Mouse (Mus musculus) hindbrain, postnatal 0 days (tissue): ENCODE measurements at regions not wholly inside any gene's neighbourhood (a gene's known extent, or its start where the extent isn't known, plus 50 kb on each side); places are given as distances from the start of the nearest gene placed in this dataset.

Source experiments
- ATAC-seq: fragments of 200-750 bp; cut with Nextera tagmentation; 2 replicates; pipeline ENCODE4 v1.8.0; 2017; ENCODE audit warnings: mild to moderate bottlenecking, moderate TSS enrichment, moderate library complexity
- DNase-seq: peaks from one replicate; pipeline ENCODE4 v3.0.0-alpha.2; 2015; ENCODE audit warnings: low spot score
- H3K27ac ChIP-seq: fragments of 300-500 bp; sonication (generic); 2 replicates; pipeline ENCODE4 v1.5.1; 2014; ENCODE audit warnings: mild to moderate bottlenecking
- H3K27me3 ChIP-seq: fragments of 300-500 bp; sonication (generic); 2 replicates; pipeline ENCODE4 v1.6.1; 2014; ENCODE audit warnings: low read length, mixed read lengths; ENCODE audit not compliant: insufficient read depth
- H3K36me3 ChIP-seq: fragments of 300-500 bp; sonication (generic); 2 replicates; pipeline ENCODE4 v1.6.1; 2014; ENCODE audit warnings: low read length, mixed read lengths; ENCODE audit not compliant: insufficient read depth
- H3K4me1 ChIP-seq: fragments of 300-500 bp; sonication (generic); 2 replicates; pipeline ENCODE4 v1.6.1; 2014; ENCODE audit warnings: antibody characterized with exemption, low read length, mixed read lengths; ENCODE audit not compliant: insufficient read depth
- H3K4me2 ChIP-seq: fragments of 300-500 bp; sonication (generic); 2 replicates; pipeline ENCODE4 v1.6.1; 2014; ENCODE audit warnings: low read depth, mild to moderate bottlenecking, low read length, moderate library complexity, mixed read lengths
- H3K4me3 ChIP-seq: fragments of 300-500 bp; sonication (generic); 2 replicates; pipeline ENCODE4 v1.5.1; 2014; ENCODE audit warnings: low read length
- H3K9ac ChIP-seq: fragments of 300-500 bp; sonication (generic); replicated peaks from 2 replicates; pipeline ENCODE4 v1.6.1; 2014; ENCODE audit warnings: mild to moderate bottlenecking, low read length, moderate library complexity, mixed read lengths
- H3K9me3 ChIP-seq: fragments of 300-500 bp; sonication (generic); 2 replicates; pipeline ENCODE4 v1.6.1; 2016; ENCODE audit warnings: low read length, mixed read lengths
- CTCF ChIP-seq: IDR thresholded peaks from 2 replicates; pipeline ENCODE4 v1.5.1; 2016; ENCODE audit warnings: antibody characterized with exemption, control low read depth, low read depth
- WGBS: fragments of 180-500 bp; shearing (Covaris S2); extraction: QIAGEN DNeasy Blood & Tissue Kit; methylation state at CpG from one replicate; pipeline ENCODE4 v1.1.7; 2014; 5-methylcytosine and 5-hydroxymethylcytosine counted together

DNA sequence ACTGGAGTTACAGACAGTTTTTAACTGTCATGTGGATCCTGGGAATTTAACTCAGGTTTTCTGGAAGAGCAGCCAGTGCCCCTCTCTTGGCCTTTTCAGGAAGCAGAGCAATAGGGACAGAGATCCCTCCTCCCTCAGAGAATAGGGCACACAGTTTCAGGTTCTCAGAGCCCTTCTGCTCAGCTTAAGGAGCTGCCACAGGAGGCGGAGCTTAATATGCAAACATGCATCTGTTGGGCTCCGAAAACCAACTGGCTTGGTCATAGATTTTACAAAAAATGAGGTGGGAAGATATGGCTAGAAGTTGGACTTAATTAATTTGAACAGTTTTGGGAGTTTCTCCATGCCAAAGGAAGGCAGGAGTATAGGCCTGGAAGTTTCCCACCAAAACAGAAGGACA lies 61.9 kb upstream of the Znrf2 start:
- ATAC-seq (no peak), DNase-seq (no peak)
- Histone ChIP-seq H3K36me3 (no peaks in the 10 kb centered on the region), H3K9me3 (no peaks in the 10 kb centered on the region), H3K9ac (no peak overlapping the region), H3K27me3 (no peaks in the 10 kb centered on the region), H3K27ac (no peak overlapping the region), H3K4me3 (no peak overlapping the region), H3K4me1 (peaks cover 5% of the 10 kb centered on the region; the same call in 1 of the 2 replicates), H3K4me2 (no peak overlapping the region)
- WGBS, result 84% methylated on average over 2 of the region's 2 CpGs
- no peak for TF ChIP-seq CTCF

DNA sequence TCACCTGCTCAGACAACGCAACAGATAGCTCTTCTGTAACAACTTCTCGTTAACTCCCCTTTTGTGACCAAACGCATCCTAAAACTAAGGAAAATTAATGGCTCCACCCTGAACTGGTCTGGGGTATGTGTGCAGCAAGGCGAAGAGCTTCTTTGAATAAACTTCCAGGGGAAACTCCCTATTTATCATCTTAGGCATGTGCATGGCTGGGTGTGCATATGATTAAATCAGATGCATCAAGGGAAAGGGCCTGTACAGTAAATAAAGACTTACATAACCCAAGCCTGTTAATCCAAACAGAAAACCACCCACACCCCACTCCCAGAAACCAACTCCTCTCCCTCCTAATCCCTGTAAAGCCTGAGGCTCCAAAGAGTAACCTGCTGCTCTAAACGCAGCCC lies 59.2 kb upstream of the Znrf2 start:
- no peak overlapping the region; the same call in 1 of the 2 replicates for H3K4me2 ChIP-seq
- H3K27ac ChIP-seq, result 0 out of 2 replicates have a peak overlapping the region, but pooled peaks have one; percentile 13
- DNase-seq, result no peak
- no peak overlapping the region for H3K4me3 ChIP-seq
- no peak for ATAC-seq
- no peaks in the 10 kb centered on the region for H3K36me3 ChIP-seq
- TF ChIP-seq CTCF, result no peak
- H3K27me3 ChIP-seq, result no peaks in the 10 kb centered on the region
- H3K9me3 ChIP-seq, result no peaks in the 10 kb centered on the region
- WGBS, result 43% methylated on average over 5 of the region's 5 CpGs
- H3K4me1 ChIP-seq, result peaks cover 8% of the 10 kb centered on the region; the same call in 1 of the 2 replicates
- no peak overlapping the region for H3K9ac ChIP-seq

DNA sequence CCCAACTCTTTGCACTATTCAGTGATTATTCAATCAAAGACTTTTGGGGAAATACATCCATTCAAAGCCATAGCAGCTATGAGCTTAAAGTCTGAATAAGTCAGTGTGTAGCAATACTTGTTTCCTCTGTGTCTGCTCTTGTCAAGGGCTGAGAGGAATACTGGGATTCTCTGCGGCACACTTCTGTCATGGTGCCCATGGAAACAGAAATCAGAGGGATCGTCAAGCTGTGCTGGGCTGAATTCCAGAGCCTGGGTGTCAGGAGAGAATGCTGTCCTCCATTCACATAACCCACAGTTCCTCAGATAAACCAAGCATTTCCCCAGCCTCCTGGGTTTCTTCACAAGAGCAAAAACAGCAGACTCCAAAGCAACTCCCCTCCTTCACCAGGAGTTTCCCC lies 58.6 kb upstream of the Znrf2 start:
- DNase-seq (peak; percentile 86), ATAC-seq (peak; percentile 70)
- WGBS, result 9% methylated on average over 2 of the region's 2 CpGs
- H3K27me3 ChIP-seq, result no peaks in the 10 kb centered on the region
- peaks cover 8% of the 10 kb centered on the region; the same call in 1 of the 2 replicates for H3K4me1 ChIP-seq
- H3K36me3 ChIP-seq, result no peaks in the 10 kb centered on the region
- 0 out of 2 replicates have a peak overlapping the region, but pooled peaks have one; percentile 13 for H3K27ac ChIP-seq
- TF ChIP-seq CTCF, result no peak
- H3K4me2 ChIP-seq, result no peak overlapping the region
- H3K9me3 ChIP-seq, result no peaks in the 10 kb centered on the region
- H3K4me3 ChIP-seq, result no peak overlapping the region
- H3K9ac ChIP-seq, result no peak overlapping the region

DNA sequence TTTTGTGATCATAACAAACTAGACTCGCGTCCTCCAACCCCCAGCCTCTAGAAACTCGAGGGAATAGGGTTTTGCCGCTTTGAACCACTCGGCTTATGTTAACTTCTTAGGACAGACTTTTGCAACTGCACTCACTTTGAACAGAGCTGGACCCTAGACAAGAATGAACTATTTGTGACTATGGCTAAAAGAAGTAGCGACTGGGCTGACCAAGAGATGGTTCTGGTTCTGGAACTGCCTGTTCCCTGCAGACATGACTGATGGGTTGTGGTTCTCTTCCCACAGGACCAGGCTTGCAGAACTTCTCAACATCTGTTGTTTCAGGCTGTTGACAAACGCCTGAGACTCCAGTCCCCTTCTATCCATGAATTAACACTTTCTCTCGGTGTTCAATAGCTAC lies 57.5 kb upstream of the Znrf2 start:
- Histone ChIP-seq H3K4me2 (no peak overlapping the region), H3K9ac (no peak overlapping the region), H3K9me3 (no peaks in the 10 kb centered on the region), H3K27ac (no peak overlapping the region), H3K4me1 (peaks cover 8% of the 10 kb centered on the region; the same call in 1 of the 2 replicates), H3K27me3 (no peaks in the 10 kb centered on the region), H3K36me3 (no peaks in the 10 kb centered on the region), H3K4me3 (no peak overlapping the region)
- ATAC-seq (no peak), DNase-seq (no peak)
- TF ChIP-seq CTCF, result no peak
- 52% methylated on average over 8 of the region's 8 CpGs for WGBS

DNA sequence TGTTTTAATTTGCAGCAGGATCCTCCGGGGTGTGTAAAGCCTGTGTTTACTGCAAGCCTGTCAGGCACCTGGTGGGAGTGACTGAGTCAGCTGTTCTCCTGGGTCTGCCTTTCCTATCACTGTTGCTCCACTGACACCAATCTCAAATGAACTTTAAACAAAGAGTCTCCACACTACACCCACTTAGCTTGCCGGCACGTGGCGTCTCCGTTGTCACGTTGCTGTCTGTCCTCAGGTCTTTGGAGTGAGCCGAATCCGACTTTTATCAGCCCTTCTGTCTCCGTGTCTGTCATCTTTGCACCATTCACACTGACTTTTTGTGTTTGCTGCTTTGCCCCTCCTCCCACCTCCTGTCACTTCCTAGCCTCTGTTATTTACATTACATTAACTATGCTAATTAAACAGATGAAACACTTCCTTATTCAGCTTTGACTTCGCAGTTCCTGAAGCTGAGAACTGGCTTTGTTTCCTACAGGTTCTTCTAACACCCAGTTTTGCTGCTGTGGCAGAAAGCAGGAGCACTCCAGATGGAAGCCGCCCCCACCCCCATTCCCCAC lies 56.7 kb upstream of the Znrf2 start:
- ATAC-seq (peak; percentile 39), DNase-seq (peak; percentile 29)
- 1% methylated on average over 11 of the region's 11 CpGs for WGBS
- H3K9me3 ChIP-seq, result no peaks in the 10 kb centered on the region
- H3K9ac ChIP-seq, result no peak overlapping the region
- peaks cover 8% of the 10 kb centered on the region; the same call in 1 of the 2 replicates for H3K4me1 ChIP-seq
- no peak for TF ChIP-seq CTCF
- peak overlapping the region; percentile 39 for H3K4me2 ChIP-seq
- no peaks in the 10 kb centered on the region for H3K27me3 ChIP-seq
- no peak overlapping the region for H3K4me3 ChIP-seq
- no peak overlapping the region for H3K27ac ChIP-seq
- no peaks in the 10 kb centered on the region for H3K36me3 ChIP-seq

DNA sequence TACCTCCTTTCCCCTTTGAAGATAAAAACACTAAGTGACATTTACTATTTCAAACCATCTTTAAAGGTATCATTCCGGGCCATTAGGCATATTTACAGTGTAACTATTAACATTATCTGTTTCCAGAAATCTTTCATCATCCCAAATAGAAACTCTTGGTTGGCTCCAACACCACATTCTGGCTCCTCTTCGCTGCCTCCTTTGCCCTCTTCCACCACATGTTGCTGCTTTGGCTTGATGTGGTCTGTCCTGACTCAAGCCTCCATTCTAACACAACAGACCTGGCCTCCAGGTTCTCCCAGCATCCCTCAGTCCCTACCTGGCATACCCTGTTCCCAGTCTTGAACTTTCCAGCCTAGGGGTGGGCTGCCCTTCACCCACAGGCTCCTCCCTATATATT lies 56.2 kb upstream of the Znrf2 start:
- Histone ChIP-seq H3K4me3 (no peak overlapping the region), H3K9me3 (no peaks in the 10 kb centered on the region), H3K36me3 (no peaks in the 10 kb centered on the region), H3K27me3 (no peaks in the 10 kb centered on the region), H3K9ac (no peak overlapping the region), H3K27ac (no peak overlapping the region), H3K4me1 (peaks cover 8% of the 10 kb centered on the region; the same call in 1 of the 2 replicates), H3K4me2 (no peak overlapping the region)
- ATAC-seq (no peak), DNase-seq (no peak)
- no peak for TF ChIP-seq CTCF
- WGBS, result 51% methylated on average over 2 of the region's 2 CpGs

DNA sequence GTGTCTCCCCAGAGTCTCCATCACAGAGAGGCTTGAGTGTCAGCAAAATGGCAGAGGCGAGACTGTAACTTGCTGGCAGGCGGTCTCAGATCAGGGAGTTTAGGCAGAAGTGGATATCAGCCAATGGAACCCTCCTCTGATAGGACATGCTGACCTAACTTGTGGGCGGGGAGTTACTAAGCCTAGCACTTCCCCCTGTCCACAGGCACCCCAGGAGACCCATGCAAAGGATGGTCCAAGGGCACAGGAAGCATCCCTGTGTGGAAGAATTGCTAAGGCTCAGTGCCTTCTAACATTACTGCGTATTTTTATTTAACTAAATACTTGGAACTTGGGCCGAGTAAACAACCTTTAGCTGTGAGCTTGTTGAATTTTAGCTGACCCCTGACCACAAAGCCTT lies 54.7 kb upstream of the Znrf2 start:
- no peak overlapping the region for H3K4me2 ChIP-seq
- ATAC-seq (no peak), DNase-seq (no peak)
- H3K36me3 ChIP-seq, result no peaks in the 10 kb centered on the region
- peaks cover 8% of the 10 kb centered on the region; the same call in 1 of the 2 replicates for H3K4me1 ChIP-seq
- H3K9me3 ChIP-seq, result no peaks in the 10 kb centered on the region
- no peak for TF ChIP-seq CTCF
- H3K27ac ChIP-seq, result no peak overlapping the region
- no peak overlapping the region for H3K4me3 ChIP-seq
- no peaks in the 10 kb centered on the region for H3K27me3 ChIP-seq
- no peak overlapping the region for H3K9ac ChIP-seq
- WGBS, result 76% methylated on average over 5 of the region's 5 CpGs
